Mouse (Mus musculus) forelimb bud, embryonic 11.5 days (tissue): ENCODE data around the gene Pacs1.
A peak's percentile ranks its signal among the peaks of the same experiment; 100 is the strongest.
"Not testable (repeated sequence)": the region's sequence is repeated elsewhere in the genome, so short reads cannot be mapped to it uniquely, and the experiment has no call there.

Experiments
- DNase-seq: peaks from one replicate; pipeline ENCODE4 v3.0.0-alpha.2; 2012; ENCODE audit warnings: low read depth, low spot score

Gene Pacs1

DNA sequence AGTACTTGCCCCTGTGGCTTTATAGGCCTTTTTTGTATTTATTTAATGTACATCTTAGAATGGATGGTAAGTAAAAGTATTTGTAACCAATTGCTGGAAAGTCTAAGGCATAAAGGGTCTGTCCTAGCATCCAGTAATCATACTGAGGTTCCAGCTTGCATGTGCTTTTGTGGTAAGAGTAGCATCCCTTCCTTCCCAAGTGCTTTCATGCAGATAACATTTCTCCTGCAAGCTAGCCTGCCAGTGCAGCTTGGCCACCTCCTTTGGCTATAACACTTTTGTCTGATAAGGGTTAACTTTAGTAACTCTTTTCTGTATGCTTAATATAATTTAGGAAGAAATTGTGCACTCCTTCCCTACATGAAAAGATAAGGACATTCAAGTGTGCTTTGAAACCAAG, 4.9 kb downstream of the Pacs1 start:
- no peak for DNase-seq

DNA sequence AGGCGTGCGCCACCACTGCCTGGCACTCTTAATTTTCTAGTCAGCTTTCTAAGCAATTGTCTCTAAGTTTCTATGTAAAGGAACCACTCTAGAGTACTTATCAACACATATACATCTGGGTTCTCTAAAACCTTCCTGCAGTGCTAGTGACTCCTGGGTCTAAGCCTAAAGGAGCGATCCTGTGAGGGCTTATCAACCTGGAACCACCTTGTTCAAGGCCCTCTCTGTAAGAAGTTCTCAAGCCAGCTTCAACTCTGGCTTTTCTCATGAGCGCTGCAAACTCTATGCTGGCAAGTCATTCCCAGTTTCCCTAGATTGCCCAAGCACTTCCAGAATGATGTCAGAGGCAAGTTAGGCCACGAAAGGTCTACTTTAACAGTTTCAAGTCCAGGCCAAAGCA, 5.9 kb downstream of the Pacs1 start:
- DNase-seq = no peak

DNA sequence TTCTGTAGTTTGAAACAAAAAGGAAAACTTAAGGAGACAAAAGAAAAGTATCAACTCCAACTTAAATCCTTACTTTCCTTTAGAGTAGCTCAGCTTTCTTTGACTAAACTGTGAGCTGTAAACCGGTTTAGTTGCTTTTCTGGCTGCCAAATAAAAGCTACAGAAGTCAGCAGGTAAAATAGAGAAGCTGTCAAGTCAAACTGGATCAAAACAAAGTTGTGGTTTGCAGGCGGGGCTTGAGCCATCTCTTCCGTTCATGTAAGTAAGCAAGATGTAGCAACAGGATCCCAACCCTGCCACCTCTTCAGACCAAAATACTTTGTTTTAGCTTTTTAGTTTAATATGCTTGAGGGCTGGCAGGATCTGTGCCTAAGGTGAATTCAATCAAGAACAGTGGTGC, 15.8 kb downstream of the Pacs1 start:
- DNase-seq = no peak

DNA sequence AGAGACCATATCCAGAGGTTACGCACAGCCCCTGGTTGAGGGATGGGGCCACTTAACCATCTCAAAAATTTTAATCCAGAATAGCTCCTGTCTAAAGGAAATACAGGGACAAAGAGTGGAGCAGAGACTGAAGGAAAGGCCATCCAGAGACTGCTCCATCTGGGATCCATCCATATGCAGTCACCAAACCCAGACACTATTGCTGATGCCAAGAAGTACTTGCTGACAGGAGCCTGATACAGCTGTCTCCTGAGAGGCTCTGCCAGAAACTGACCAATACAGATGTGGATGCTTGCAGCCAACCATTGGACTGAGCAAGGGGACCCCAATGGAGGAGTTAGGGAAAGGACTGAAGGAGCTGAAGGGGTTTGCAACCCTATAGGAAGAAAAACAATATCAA, 35.9 kb downstream of the Pacs1 start:
- DNase-seq = not testable (repeated sequence)

DNA sequence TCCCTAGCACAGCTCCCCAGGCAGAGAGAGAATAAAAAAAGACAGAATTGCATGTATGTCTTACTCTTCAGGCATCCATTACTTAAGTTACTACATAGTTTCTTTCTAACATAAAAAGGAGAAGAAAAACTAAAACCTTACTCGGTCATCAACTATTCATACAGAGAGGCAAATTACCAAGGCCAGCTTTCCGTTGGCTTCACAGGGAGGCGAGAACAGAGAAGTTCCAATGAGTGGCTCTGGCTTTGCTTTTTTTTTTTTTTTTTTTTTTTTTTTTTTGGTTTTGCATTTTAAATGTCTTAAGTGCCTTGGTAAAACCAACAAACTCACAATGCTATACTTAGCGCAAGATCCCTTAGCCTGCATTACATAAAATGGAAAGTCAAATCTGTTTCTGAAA, 40.2 kb downstream of the Pacs1 start:
- no peak for DNase-seq

DNA sequence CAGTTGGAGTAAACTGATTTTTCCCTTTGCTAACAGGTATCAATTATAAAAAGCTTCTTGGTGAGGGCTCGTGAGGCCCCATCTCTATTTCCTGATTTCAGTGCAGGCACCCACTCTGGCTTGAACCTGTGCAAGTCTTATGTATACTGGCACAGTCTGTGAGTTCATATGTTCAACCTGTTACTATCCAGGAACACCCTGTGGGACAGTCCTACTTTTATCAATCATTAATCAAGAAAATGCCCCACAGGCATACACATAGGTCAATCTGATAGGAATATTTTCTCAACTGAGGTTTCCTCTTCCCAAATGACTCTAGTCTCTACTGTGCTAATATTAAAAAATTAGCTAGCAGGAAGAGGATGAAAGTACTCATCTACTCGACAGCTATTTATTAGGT, 42.8 kb downstream of the Pacs1 start:
- DNase-seq = no peak

DNA sequence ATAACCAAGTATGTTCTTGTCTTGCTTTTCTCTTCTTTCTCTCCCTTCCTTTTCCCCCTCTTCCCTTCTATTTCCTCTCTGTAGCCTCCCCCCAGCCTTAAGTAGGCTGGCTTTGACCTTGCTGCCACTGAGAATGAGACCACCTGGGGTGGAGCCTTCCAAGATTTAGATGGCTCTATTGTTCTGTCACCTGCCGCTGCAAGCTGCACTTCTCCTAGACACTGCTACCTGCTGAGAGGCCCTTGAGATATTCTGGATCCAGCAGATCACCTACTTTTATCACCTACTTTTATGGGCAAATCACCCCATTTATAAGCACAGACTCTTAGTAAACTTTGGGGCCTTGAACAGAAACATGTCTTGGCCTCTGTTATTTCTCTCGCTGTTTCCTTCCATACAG, 48.3 kb downstream of the Pacs1 start:
- DNase-seq = no peak

DNA sequence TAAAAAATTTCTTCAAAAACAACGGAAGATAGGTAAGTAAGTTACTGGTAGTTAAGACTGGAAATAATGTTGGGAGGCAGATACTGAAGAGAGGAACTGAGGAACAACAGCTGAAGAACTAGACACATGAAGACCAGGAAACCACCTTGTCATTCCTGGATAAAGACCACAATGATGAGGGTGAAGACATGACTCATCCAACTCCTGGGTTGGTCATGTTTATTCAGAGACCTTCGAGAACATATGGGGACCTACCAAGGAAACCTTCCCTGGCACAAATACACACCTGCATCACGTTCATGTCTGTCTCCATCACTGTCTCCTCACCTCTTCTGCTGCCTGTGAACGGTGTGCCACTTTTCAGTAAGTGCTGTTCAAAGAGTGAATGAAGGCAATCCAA, 48.8 kb downstream of the Pacs1 start:
- no peak for DNase-seq

DNA sequence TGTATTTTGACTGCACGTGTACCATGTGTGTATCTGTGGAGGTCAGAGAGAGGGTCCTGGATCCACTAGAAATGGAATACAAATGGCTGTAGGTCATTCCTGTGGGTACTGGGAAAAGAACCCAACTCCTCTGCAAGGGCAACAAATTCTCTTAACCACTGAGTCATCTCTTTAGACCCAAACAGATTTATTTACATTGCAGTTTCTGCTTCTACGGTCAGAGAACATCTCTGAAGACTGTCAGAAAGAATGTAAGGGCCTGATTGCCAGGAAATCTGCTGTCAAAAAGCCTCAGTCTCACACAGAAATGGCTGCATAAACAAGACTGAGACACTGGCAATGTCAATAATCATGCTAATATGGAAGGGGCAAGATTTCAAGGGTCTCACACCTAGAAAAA, 51.0 kb downstream of the Pacs1 start:
- DNase-seq = no peak

DNA sequence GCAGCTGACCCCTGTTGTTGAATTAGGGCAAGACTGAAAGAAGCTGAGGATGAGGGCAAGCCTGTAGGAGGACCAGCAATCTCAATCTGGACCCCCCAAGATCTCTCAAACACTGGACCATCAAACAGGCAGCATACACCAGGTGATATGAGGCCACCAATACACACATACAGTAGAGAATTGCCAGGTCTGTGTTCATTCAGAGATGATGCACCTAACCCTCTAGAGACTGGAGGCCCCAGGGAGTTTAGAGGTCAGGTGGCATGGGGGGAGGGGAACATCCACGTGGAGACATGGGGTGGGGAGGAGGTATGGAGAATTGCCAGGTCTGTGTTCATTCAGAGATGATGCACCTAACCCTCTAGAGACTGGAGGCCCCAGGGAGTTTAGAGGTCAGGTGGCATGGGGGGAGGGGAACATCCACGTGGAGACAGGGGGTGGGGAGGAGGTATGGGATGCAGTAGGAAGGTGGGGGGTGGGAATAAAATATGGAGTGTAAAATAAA, 51.6 kb downstream of the Pacs1 start:
- not testable (repeated sequence) for DNase-seq

DNA sequence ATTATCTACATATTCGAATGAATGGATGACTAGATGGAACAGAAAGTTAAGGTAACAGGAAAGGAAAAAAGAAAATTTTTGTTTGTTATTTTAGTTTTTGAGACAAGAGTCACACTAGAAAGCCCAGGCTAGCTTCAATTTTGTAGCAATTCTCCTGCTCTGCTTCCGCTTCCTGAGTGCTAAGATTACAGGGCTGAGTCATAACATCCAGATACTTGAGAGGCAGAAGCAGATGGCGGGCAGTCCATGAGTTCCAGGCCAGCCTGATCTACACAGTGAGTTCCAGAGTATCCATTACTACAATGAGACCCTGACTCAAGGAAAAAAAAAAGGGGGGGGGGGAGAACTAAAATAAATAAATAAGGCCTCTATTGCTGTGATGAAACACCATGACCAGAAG, 52.5 kb downstream of the Pacs1 start:
- DNase-seq = no peak

DNA sequence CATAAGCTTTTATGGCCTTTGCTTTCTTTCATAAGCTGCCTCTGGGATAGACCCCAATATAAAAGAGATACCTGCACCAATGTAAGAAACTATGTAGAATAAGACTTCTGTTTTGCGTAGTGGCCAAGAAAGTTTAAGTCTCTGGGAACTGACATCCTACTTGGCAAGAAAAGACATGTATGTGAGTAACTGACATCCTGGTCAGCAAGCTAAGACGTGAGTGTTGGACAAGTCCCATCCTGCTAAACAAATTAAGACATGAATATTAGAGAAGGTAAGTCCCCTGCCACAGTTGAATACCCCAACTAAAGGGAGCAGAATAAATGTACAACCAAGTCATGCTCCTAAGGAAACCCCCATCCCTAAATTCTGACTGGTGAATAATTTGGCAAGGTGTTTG, 71.2 kb downstream of the Pacs1 start:
- DNase-seq = no peak

DNA sequence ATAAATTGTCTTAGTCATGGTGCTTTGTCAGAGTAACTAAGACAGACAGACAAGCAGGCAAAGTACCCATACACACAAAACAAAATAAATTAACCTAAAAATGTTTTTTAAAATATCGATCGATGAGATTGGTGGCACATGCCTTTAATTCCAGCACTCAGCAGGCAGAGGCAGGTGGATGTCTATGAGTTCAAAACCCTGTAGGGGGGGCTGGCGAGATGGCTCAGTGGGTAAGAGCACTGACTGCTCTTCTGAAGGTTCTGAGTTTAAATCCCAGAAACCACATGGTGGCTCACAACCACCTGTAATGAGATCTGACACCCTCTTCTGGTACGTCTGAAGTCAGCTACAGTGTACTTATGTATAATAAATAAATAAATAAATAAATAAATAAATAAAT, 72.3 kb downstream of the Pacs1 start:
- not testable (repeated sequence) for DNase-seq

DNA sequence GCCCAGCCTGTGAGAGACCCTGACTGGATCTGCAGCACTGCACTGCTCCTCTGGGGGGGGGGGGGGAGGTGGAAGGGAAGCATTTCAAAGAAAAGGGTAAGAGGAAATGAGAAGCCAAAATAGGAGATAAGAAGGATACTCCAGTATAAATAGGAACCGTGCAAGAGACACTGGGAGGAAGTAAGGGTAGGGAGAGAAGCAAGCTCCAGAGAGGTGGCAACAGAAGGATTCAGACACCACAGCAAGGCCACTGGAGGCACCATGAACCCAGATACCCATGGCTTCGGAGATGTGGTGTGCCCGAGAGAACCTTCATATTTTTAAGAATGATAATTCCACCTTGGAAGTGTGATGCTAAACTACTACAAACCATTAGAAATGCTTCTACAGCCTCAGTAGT, 74.4 kb downstream of the Pacs1 start:
- DNase-seq = no peak

DNA sequence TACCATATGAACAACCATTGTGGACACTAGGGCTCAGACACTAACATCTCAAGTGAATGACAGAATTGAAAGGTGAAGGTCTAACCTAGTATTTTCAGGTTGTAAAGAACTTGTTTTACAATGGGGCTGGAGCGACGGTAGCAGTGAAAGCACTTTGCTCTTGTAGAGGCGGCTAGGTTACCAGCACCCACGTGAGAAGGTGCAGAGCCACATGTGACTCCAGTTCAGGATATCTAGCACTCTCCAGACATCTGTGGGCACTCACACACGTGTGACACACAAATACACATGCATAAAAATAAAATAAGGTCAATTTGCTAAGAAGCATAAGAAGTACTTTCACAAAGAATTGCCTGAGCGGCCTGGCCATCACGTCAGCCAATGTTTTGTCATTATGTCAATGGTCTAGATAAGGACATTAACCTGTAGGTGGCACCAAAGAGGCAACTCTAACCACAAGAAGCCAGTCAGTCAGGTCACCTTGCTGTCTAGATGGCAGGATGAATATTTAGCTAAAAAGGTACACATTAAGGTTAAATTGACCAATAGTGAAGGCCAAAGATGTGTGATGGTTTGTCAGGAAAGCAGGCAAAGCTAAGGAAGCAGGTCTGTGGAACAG, 77.4 kb downstream of the Pacs1 start:
- peak; percentile 48 for DNase-seq

DNA sequence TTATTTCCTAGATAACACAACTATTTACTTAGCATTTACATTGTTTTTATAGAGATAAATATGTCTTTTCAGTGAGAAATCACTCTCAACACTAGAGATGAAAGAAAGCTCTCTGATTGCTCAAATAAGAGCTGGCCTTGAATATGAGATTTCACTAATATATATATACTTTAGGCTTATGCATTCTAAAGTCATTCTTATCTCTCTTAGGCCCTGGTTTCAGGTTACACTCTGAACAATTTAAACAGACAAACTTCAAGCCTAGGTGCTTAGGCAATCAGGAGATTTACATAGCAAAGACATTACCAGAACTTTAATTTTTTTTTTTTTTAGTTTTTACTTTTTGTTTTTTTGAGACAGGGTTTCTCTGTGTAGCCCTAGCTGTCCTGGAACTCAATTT, 80.5 kb downstream of the Pacs1 start:
- no peak for DNase-seq

DNA sequence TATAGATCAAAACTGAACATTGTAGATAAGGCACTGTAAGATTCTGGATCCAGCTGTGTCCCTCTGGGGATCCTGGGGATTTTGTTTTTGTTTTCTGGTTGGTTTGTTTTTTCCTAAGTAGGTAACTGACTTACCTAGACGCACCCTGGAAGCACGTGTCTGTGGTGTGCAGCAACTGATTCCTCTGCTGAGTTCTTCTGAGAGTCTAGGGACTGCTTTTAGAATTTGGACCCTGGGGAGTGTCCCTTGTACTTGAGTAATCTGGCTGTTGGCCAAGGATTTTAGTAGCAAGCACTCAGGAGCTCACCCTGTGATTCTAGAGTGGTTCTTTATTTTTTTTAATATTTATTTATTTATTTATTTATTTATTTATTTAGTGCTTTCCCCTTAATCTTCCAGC, 85.5 kb downstream of the Pacs1 start:
- DNase-seq = no peak

DNA sequence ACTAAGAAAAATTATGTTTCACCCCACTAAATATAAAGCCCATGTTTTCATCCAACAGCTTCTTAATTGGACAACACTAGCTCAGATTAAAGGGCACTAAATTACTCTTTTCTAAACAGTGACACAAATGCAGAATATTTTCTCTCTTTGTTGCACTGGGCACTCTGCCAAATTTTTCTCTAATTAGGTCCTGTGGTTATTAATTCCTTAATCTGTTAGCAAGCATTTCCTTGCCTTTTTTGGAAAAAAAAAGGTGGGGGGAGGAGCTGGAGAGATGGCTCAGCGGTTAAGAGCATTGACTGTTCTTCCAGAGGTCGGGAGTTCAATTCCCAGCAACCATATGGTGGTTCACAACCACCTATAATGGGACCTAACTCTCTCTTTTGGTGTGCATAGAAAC, 91.0 kb downstream of the Pacs1 start:
- no peak for DNase-seq

DNA sequence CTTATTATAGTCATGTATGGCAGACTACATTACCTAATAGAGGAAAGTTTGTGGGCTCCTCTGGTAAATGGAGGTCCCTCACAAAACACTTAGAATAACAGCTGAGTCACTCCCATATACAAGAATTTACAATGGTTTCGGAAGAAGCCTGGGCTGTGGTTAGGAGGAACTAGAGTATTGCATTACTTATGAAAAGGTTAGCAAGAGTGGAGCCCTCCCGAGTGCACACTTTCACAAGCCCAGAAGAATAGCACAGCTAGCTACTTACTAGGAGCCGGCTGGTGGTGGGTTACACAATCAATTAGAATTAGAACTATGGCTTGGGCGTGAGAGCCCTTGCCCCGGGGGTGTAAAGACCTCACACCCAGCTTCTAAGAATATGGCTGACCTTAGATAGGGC, 94.3 kb downstream of the Pacs1 start:
- no peak for DNase-seq

DNA sequence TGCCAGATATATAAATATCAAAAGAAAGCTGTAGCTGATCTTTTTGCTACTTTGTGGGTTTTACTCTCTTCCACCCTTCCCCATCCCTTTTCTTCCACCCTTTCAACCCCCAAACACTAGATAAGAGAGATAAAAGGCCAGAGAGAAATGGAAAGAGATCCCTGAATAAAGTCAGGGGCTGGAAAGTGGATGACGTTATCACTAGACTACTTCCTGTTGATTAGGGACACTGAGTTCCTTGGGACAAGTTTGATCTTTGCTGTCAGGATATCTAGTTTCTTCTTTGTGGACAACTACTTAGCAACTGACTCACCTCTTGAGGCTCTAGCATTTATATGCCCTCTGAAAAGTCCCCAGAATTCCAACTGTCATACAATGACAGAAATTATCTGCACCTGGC, 102.5 kb downstream of the Pacs1 start:
- no peak for DNase-seq

DNA sequence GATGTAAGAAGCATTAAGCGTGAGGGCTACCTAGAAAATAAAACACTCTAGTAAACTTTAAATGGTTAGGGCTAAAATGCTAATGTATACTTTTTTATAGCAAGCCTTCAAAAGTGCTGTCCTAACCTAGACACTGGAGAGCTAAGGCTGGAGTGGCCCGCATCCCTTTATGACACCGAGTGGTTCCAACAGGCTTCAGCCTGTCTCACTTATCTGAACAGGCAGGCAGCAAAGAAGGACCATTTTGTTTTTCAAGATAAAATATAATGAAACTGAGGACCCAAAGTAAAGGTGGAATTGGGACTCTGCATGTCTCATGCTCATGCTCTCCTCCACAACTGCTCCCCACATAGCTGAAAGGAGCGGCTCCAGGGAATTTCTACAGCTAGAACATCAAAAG, 105.4 kb downstream of the Pacs1 start:
- DNase-seq = no peak

DNA sequence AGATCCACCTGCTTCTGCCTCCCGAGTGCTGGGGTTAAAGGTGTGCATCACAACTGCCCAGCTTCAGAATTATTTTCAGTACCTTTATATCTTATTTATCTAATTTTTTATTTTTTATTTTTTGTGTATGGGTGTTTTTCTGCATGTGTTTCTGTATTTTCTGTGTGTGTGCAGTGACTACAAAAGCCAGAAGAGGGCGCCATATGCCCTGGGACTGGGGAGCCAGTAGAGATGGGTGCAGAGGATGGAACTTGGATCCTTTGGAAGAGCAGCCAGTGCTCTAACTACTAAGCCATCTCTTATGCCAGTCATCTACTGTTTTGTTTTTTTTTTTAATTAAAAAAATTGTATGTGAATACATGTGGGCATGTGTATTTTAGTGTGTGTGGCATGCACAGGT, 108.5 kb downstream of the Pacs1 start:
- no peak for DNase-seq

DNA sequence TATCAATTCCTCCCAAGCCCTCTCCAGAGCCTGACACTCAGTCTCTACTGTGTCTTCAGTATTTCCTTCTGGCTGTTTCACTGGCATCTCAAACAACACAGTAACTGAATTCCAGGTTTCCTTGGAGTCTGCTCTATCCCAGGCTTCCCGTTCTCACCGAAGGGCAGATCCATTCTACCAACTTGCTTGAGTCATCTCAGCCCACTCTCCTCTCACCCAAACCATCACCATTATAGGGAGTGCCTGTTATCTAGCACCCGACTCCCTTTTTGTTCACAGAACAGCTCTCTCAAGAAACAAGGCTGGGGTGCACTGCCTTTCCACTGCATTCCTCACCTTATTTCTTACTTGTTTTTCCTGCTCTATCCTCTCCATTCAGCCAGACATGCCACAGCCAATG, 111.0 kb downstream of the Pacs1 start:
- DNase-seq = no peak

DNA sequence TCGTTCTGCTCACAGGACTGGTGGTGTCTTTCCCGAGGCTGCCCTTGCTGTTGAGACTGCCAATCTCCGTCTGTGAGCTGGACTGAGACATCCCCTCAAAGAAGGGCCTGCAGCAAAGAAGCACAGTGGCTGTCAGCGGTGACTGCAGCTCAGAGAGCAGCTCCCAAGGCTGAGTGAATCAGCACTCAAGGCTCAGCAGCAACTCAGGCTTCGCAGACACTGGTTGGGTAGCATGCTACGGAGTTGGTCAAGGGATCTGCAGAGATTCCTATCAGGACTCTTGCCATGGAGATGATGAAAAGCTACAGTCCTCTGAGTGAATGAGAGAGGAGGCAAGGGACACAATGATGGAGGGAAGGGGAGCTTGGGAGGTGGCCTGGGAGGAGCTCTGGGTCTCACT, 120.7 kb downstream of the Pacs1 start:
- DNase-seq = no peak
